Mouse (Mus musculus) stomach, postnatal 0 days (tissue): ENCODE measurements around the gene Adamts16. TPM values are rescaled to one million over a fixed set of nuclear protein-coding genes. Genes with fewer than 3 reads are reported as not detected.
A peak's percentile ranks its signal among the peaks of the same experiment; 100 is the strongest.

Source experiments
- ATAC-seq: fragments of 200-750 bp; cut with Nextera tagmentation; 2 replicates; pipeline ENCODE4 v1.8.0; 2017; ENCODE audit not compliant: low FRiP score, low TSS enrichment
- DNase-seq: peaks from one replicate; pipeline ENCODE4 v3.0.0-alpha.2; 2016; ENCODE audit warnings: low spot score
- H3K27ac ChIP-seq: fragments of 300-500 bp; sonication (generic); replicated peaks from 2 replicates; pipeline ENCODE4 v1.5.1; 2014; ENCODE audit warnings: mild to moderate bottlenecking, control low read depth
- H3K27me3 ChIP-seq: fragments of 300-500 bp; sonication (generic); 2 replicates; pipeline ENCODE4 v1.6.1; 2014; ENCODE audit warnings: low read length; ENCODE audit not compliant: control insufficient read depth, insufficient read depth
- H3K36me3 ChIP-seq: fragments of 300-500 bp; sonication (generic); 2 replicates; pipeline ENCODE4 v1.6.1; 2014; ENCODE audit warnings: low read length, mixed read lengths; ENCODE audit not compliant: control insufficient read depth, insufficient read depth
- H3K4me1 ChIP-seq: fragments of 300-500 bp; sonication (generic); replicated peaks from 2 replicates; pipeline ENCODE4 v1.6.1; 2014; ENCODE audit warnings: antibody characterized with exemption; ENCODE audit not compliant: control insufficient read depth, insufficient read depth
- H3K4me2 ChIP-seq: fragments of 300-500 bp; sonication (generic); replicated peaks from 2 replicates; pipeline ENCODE4 v1.6.1; 2014; ENCODE audit warnings: low read depth, mild to moderate bottlenecking, control low read depth, moderate library complexity
- H3K4me3 ChIP-seq: fragments of 300-500 bp; sonication (generic); 2 replicates; pipeline ENCODE4 v1.5.1; 2014; ENCODE audit warnings: low read depth, low read length, control low read depth
- H3K9ac ChIP-seq: fragments of 300-500 bp; sonication (generic); 2 replicates; pipeline ENCODE4 v1.6.1; 2014; ENCODE audit warnings: mild to moderate bottlenecking, low read length, control low read depth, mixed read lengths
- H3K9me3 ChIP-seq: fragments of 300-500 bp; sonication (generic); 2 replicates; pipeline ENCODE4 v1.6.1; 2016; ENCODE audit warnings: low read length; ENCODE audit not compliant: control insufficient read depth
- CTCF ChIP-seq: IDR thresholded peaks from 2 replicates; pipeline ENCODE4 v1.5.1; 2016; ENCODE audit warnings: antibody characterized with exemption, low read depth, mild to moderate bottlenecking, moderate library complexity
- EP300 ChIP-seq: optimal IDR thresholded peaks from 2 replicates; pipeline ENCODE3; 2016; ENCODE audit warnings: antibody characterized with exemption
- WGBS: fragments of 180-500 bp; shearing (Covaris S2); extraction: QIAGEN DNeasy Blood & Tissue Kit; methylation state at CpG from one replicate; pipeline ENCODE4 v1.1.7; 2014; 5-methylcytosine and 5-hydroxymethylcytosine counted together
- polyA plus RNA-seq: library from polyadenylated mRNA; unstranded; fragments of >200 nt; fragmentation: Nextera tagmentation; extraction: Ambion mirVana; gene quantifications from 2 replicates; pipeline ENCODE4 v1.2.1, GENCODE M21; 2015

The Adamts16 gene
- polyA plus RNA-seq, 1 experiment from 2014 or later = 0.75 TPM

GRCm38 (mm10) chr13:70825265-70825664, 16.3 kb downstream of the Adamts16 start:
- no peak for ATAC-seq

DNA sequence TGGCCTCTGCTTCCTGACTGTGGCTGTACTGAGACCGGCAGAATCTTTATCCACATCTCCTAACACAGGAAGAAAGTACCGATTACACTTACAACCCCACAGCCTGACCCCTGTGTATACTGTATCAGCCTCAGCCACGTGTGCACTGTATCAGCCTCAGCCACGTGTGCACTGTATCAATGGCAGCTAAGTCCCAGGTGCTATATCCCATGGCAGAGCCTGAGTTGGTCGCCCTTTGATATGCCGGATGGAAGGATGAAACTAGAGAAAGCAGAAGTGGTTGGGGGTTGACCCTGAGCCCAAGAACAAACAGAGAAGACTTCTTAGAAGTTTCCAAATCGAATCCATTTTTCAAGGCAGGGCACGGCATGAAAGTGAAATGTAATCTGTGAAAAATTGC, 17.9 kb downstream of the Adamts16 start:
- ATAC-seq (no peak), DNase-seq (no peak)
- H3K27me3 ChIP-seq = no peaks in the 10 kb centered on the region
- no peak overlapping the region for H3K27ac ChIP-seq
- no peaks in the 10 kb centered on the region for H3K9me3 ChIP-seq
- no peak for TF ChIP-seq EP300
- TF ChIP-seq CTCF = no peak
- H3K4me1 ChIP-seq = no peaks in the 10 kb centered on the region
- H3K4me2 ChIP-seq = no peak overlapping the region
- H3K36me3 ChIP-seq = no peaks in the 10 kb centered on the region
- WGBS = 40% methylated on average over 8 of the region's 8 CpGs
- H3K9ac ChIP-seq = no peak overlapping the region
- no peak overlapping the region for H3K4me3 ChIP-seq

More at GRCm38 (mm10) chr13:70825265-70825664, 16.3 kb downstream of the Adamts16 start:
- H3K9me3 ChIP-seq = no peaks in the 10 kb centered on the region
- 39% methylated on average over 5 of the region's 5 CpGs for WGBS
- H3K27ac ChIP-seq = no peak overlapping the region
- TF ChIP-seq EP300 = no peak
- no peak for TF ChIP-seq CTCF
- H3K27me3 ChIP-seq = no peaks in the 10 kb centered on the region
- no peak overlapping the region for H3K4me3 ChIP-seq
- no peak overlapping the region for H3K9ac ChIP-seq
- DNase-seq = no peak
- H3K36me3 ChIP-seq = no peaks in the 10 kb centered on the region
- no peak overlapping the region for H3K4me2 ChIP-seq
- no peaks in the 10 kb centered on the region for H3K4me1 ChIP-seq

- H3K27ac ChIP-seq = no peak overlapping the region
- ATAC-seq (peak; percentile 29; the same call in 1 of the 2 replicates), DNase-seq (no peak)
- no peak overlapping the region for H3K4me3 ChIP-seq
- no peaks in the 10 kb centered on the region for H3K4me1 ChIP-seq
- H3K4me2 ChIP-seq = no peak overlapping the region
- no peaks in the 10 kb centered on the region for H3K9me3 ChIP-seq
- 67% methylated on average over 5 of the region's 5 CpGs for WGBS
- H3K27me3 ChIP-seq = no peaks in the 10 kb centered on the region
- no peak overlapping the region for H3K9ac ChIP-seq
- TF ChIP-seq CTCF (no peak), EP300 (no peak)
- no peaks in the 10 kb centered on the region for H3K36me3 ChIP-seq
Observed at GRCm38 (mm10) chr13:70818982-70819381, 22.6 kb downstream of the Adamts16 start.

GRCm38 (mm10) chr13:70814423-70814822, 27.2 kb downstream of the Adamts16 start:
- H3K36me3 ChIP-seq = no peaks in the 10 kb centered on the region
- no peak overlapping the region for H3K27ac ChIP-seq
- H3K4me3 ChIP-seq = no peak overlapping the region
- TF ChIP-seq EP300 (no peak), CTCF (no peak)
- H3K4me1 ChIP-seq = no peaks in the 10 kb centered on the region
- no peaks in the 10 kb centered on the region for H3K9me3 ChIP-seq
- DNase-seq (no peak), ATAC-seq (no peak)
- 35% methylated on average over 3 of the region's 3 CpGs for WGBS
- no peak overlapping the region for H3K9ac ChIP-seq
- H3K27me3 ChIP-seq = no peaks in the 10 kb centered on the region
- no peak overlapping the region for H3K4me2 ChIP-seq

GRCm38 (mm10) chr13:70805506-70805905, 36.1 kb downstream of the Adamts16 start:
- DNase-seq (no peak), ATAC-seq (no peak)
- Histone ChIP-seq H3K36me3 (no peaks in the 10 kb centered on the region), H3K27ac (no peak overlapping the region), H3K4me1 (no peaks in the 10 kb centered on the region), H3K27me3 (no peaks in the 10 kb centered on the region), H3K4me2 (no peak overlapping the region), H3K4me3 (no peak overlapping the region), H3K9ac (no peak overlapping the region), H3K9me3 (no peaks in the 10 kb centered on the region)
- no peak for TF ChIP-seq CTCF
- TF ChIP-seq EP300 = no peak
- 89% methylated on average over 3 of the region's 3 CpGs for WGBS

- H3K27me3 ChIP-seq = no peaks in the 10 kb centered on the region
Observed at GRCm38 (mm10) chr13:70802849-70803248, 38.8 kb downstream of the Adamts16 start.

More at GRCm38 (mm10) chr13:70802849-70803248, 38.8 kb downstream of the Adamts16 start:
- no peaks in the 10 kb centered on the region for H3K36me3 ChIP-seq
- no peak overlapping the region for H3K27ac ChIP-seq
- H3K9ac ChIP-seq = no peak overlapping the region
- H3K4me2 ChIP-seq = no peak overlapping the region
- no peaks in the 10 kb centered on the region for H3K4me1 ChIP-seq
- ATAC-seq (no peak), DNase-seq (no peak)
- TF ChIP-seq EP300 (no peak), CTCF (no peak)
- H3K4me3 ChIP-seq = no peak overlapping the region
- H3K9me3 ChIP-seq = no peaks in the 10 kb centered on the region
- WGBS = 90% methylated on average over 1 of the region's 1 CpGs
